Mouse (Mus musculus) heart, adult 2 months (tissue): ENCODE results near the gene Gm20388.

ENCODE experiments used
- CTCF ChIP-seq: fragments of 200-600 bp; IDR thresholded peaks from 2 replicates; pipeline ENCODE4 v1.8.1; 2022; ENCODE audit warnings: antibody characterized with exemption, mild to moderate bottlenecking, moderate library complexity
- EP300 ChIP-seq: fragments of 200-500 bp; IDR thresholded peaks from 2 replicates; pipeline ENCODE4 v1.6.1; 2011; ENCODE audit warnings: low read depth, low read length, control low read depth; ENCODE audit not compliant: insufficient read depth
- POLR2A ChIP-seq: fragments of 200-500 bp; IDR thresholded peaks from 2 replicates; pipeline ENCODE4 v1.6.1; 2011; ENCODE audit warnings: mild to moderate bottlenecking, low read depth, low read length, control low read depth; ENCODE audit not compliant: insufficient read depth

- TF ChIP-seq POLR2A (no peak), CTCF (no peak), EP300 (no peak)
Observed at GRCm38 (mm10) chr8:120373621-120374020, 463.0 kb downstream of the Gm20388 start.
